Comparison of ENCODE assay signal across 8 mouse cellular contexts in the genomic region with DNA sequence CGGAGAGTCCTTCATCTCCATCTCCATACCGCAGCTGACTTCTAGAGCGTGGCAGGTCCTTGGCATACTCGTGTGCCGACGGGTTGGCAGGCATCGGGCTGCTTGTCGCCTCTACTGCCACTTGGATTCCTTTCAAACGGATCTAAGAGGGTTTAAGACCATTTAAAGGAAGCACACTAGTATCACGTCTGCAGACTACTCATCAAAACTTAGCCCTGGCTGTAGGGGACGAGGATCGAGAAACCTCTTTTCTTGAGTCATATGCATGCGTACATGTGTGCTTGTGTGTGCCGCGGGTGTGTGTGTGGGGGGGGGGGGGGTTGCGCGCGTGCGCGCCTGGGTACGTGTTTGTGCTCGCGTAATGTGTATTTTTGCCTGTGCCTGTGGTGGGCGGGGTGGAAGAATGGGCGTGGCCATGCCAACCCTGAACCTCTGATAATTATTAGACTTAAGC. TPM values are rescaled to one million over a fixed set of nuclear protein-coding genes. Genes with fewer than 3 reads are reported as not detected.
DNase-seq lines count a peak whose midpoint lies in the region.

No protein-coding gene starts in this region.

- no peaks in the 10 kb centered on the region for H3K27me3 ChIP-seq in midbrain, embryonic 10.5 days (ENCODE audit: low read depth, poor library complexity, severe bottlenecking)

- H3K4me1 ChIP-seq in midbrain, embryonic 10.5 days = peaks cover 16% of the 10 kb centered on the region

- peak overlapping the region; percentile 97 for H3K4me3 ChIP-seq in midbrain, embryonic 10.5 days

- WGBS in midbrain, embryonic 10.5 days = under 1% methylated on average over 25 of the region's 25 CpGs

- H3K27ac ChIP-seq in midbrain, embryonic 10.5 days (replicated peaks) = peak overlapping the region; percentile 95

- no peaks in the 10 kb centered on the region for H3K9me3 ChIP-seq in midbrain, embryonic 10.5 days (replicated peaks)

- H3K36me3 ChIP-seq in midbrain, embryonic 10.5 days = peaks cover 21% of the 10 kb centered on the region

- peak; percentile 13 to 29 for DNase-seq in left cerebral cortex, adult 18-20 months (ENCODE audit: low spot score in 2 of 2)
- no peak for DNase-seq in left cerebral cortex, adult 11 months (ENCODE audit: low spot score)
- DNase-seq in cerebellum, postnatal 36 days = peak; percentile 64 to 66
- peak; percentile 33 to 39 for DNase-seq in gastrocnemius, adult 8-10 months (ENCODE audit: low spot score in 2 of 2)
- peak; percentile 86 for DNase-seq in induced T-regulatory cell, adult 2 months (ENCODE audit: low read depth)
- peak; percentile 61 for DNase-seq in left cerebral cortex, postnatal 4 days
- peak; percentile 79 for DNase-seq in midbrain, embryonic 10.5 days (ENCODE audit: low spot score)
- peak; percentile 74 for DNase-seq in spleen, adult 12 weeks (ENCODE audit: low spot score)

- intact Hi-C loops in left cerebral cortex, postnatal 4 days (cut with DNase I) = no loop called here

RNA-seq across cellular contexts. Expression of a gene that starts 0.7 kb away (rescaled TPM):
- total RNA-seq in left cerebral cortex, adult 18-20 months (2021) = 10 to 100 TPM; 12.2 to 14.3 TPM
- total RNA-seq in gastrocnemius, adult 8-10 months (2022) = 10 to 100 TPM in 3 of 4 experiments, 1 to 10 TPM in 1; 8.7 to 11.0 (median 10.6) TPM
- 10 to 100 TPM; 12.5 to 13.8 TPM for total RNA-seq in left cerebral cortex, postnatal 4 days (2021)
- polyA plus RNA-seq in midbrain, embryonic 10.5 days (2016; fragmentation: Nextera tagmentation; extraction: Ambion mirVana) = 78.9 and 86.9 TPM in 2 replicates

RNA-seq across cellular contexts. Expression of a gene that starts 23.4 kb away (rescaled TPM):
- 1 to 10 TPM; 2.8 to 5.2 TPM for total RNA-seq in left cerebral cortex, adult 18-20 months (2021)
- 1 to 10 TPM; 2.5 to 6.5 (median 4.8) TPM for total RNA-seq in gastrocnemius, adult 8-10 months (2022)
- 10 to 100 TPM; 22.1 to 32.1 TPM for total RNA-seq in left cerebral cortex, postnatal 4 days (2021)
- polyA plus RNA-seq in midbrain, embryonic 10.5 days (2016; fragmentation: Nextera tagmentation; extraction: Ambion mirVana) = 599 and 633 TPM in 2 replicates

RNA-seq across cellular contexts. Expression of a gene that starts 32.6 kb away (rescaled TPM):
- 10 to 100 TPM; 33.4 to 47.5 TPM for total RNA-seq in left cerebral cortex, adult 18-20 months (2021)
- not detected for total RNA-seq in gastrocnemius, adult 8-10 months (2022)
- total RNA-seq in left cerebral cortex, postnatal 4 days (2021) = 10 to 100 TPM; 20.1 to 20.3 TPM
- polyA plus RNA-seq in midbrain, embryonic 10.5 days (2016; fragmentation: Nextera tagmentation; extraction: Ambion mirVana) = 0.35 TPM in 1 of 2 replicates, not detected in the other

Comparison
In these comparisons a context has a peak if more than half of its experiments do, and no peak if none do; other contexts are left out.
1. RNA of a gene that starts 32.6 kb away (total RNA-seq): 33.4 to 47.5 TPM in left cerebral cortex, adult 18-20 months and 20.1 to 20.3 TPM in left cerebral cortex, postnatal 4 days; not detected in gastrocnemius, adult 8-10 months; every median in the first group is over 10 times any median in the second.